Mouse (Mus musculus): Measurements from ENCODE around the gene Adcy9.

DNA sequence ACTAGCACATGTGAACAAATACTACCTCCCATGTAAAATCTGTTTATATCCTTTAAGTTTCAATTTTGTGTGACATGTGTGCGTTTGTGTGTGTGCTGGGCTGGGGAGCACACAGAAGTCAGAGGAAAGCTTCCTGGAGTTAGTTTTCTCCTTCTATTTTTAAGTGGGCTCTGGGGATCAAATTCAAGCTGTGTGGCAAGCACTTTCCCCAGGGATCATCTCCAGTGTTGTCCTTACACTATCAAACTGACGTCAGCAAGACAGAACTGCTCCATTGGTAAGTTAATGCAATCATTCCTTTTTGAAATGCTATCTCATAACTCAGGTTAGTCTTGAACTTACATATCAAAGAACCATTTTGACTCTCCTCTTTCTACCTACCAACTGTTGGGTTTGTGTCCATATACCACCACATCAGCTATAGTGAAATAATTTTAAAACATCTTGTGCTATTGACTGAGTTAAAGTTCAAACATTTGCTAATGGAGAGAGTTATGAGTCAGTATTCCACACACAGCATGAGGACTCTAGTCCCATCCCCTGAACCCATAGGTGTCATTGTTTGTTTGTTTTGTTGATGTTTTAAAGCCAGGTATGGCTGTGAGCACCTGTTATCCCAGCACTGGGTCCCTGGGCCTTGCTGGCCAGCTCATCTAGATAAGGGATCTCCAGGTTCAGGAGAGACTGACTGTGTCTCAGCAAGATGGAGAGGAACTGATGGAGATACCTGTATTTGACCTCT, 104.8 kb downstream of the Adcy9 start:
- no peak for TF ChIP-seq CTCF (IDR thresholded peaks at IDR 0.05; ENCODE audit: borderline replicate concordance, extremely low read depth, insufficient read depth, insufficient read length)
- TF ChIP-seq POLR2A (IDR thresholded peaks at IDR 0.05; ENCODE audit: borderline replicate concordance, extremely low read depth, insufficient read depth, insufficient read length, poor library complexity, severe bottlenecking), result no peak
